Mouse (Mus musculus) left cerebral cortex, postnatal 14 days (tissue): ENCODE measurements at regions not wholly inside any gene's neighbourhood (a gene's known extent, or its start where the extent isn't known, plus 50 kb on each side); places are given as distances from the start of the nearest gene placed in this dataset.

Source experiments
- DNase-seq, 2 experiments: peaks; one replicate each; pipeline ENCODE4 v3.0.0; 2021 to 2022; ENCODE audit warnings: low spot score in 2 of 2, mixed read lengths in 1 of 2
- intact Hi-C: fragments of 180-260 bp; cut with DNase I; formaldehyde crosslinking; loops from one replicate; pipeline ENCODE4 v1.15.1; 2025

- intact Hi-C loops = no loop called here
- no peak for DNase-seq
These were observed 87.8 kb upstream of the Enpp6 start for GRCm38 (mm10) chr8:46898697-46899445.

- DNase-seq = no peak
These were observed 85.9 kb upstream of the Enpp6 start for GRCm38 (mm10) chr8:46900826-46901225.

GRCm38 (mm10) chr8:46904731-46905130, 82.0 kb upstream of the Enpp6 start:
- no peak for DNase-seq
- intact Hi-C loops = no loop called here

More at GRCm38 (mm10) chr8:46900826-46901225, 85.9 kb upstream of the Enpp6 start:
- intact Hi-C loops = no loop called here

- intact Hi-C loops = no loop called here
- DNase-seq = no peak
These were observed 79.3 kb upstream of the Enpp6 start for GRCm38 (mm10) chr8:46907390-46907789.

- DNase-seq = no peak
- intact Hi-C loops = no loop called here
These were observed 78.5 kb upstream of the Enpp6 start for GRCm38 (mm10) chr8:46908186-46908585.

- DNase-seq = no peak
- intact Hi-C loops = no loop called here
These were observed 72.7 kb upstream of the Enpp6 start for GRCm38 (mm10) chr8:46913956-46914355.

- intact Hi-C loops = no loop called here
- DNase-seq = no peak
These were observed 66.6 kb upstream of the Enpp6 start for GRCm38 (mm10) chr8:46920071-46920470.

GRCm38 (mm10) chr8:46921075-46921474, 65.6 kb upstream of the Enpp6 start:
- no peak for DNase-seq
- intact Hi-C loops = no loop called here

GRCm38 (mm10) chr8:46921585-46921984, 65.1 kb upstream of the Enpp6 start:
- peak in 1 of 2 experiments; percentile 52 for DNase-seq

GRCm38 (mm10) chr8:46924787-46925548, 61.7 kb upstream of the Enpp6 start:
- DNase-seq = peak in 1 of 2 experiments; percentile 26

More at GRCm38 (mm10) chr8:46921585-46921984, 65.1 kb upstream of the Enpp6 start:
- intact Hi-C loops = no loop called here

GRCm38 (mm10) chr8:46928718-46929117, 58.0 kb upstream of the Enpp6 start:
- intact Hi-C loops = no loop called here
- DNase-seq = no peak

More at GRCm38 (mm10) chr8:46924787-46925548, 61.7 kb upstream of the Enpp6 start:
- intact Hi-C loops = no loop called here

GRCm38 (mm10) chr8:46929678-46930077, 57.0 kb upstream of the Enpp6 start:
- no peak for DNase-seq
- intact Hi-C loops = loop anchor here (5.0 kb wide), 1 partner anchor 187 kb away; no protein-coding TSS in a partner anchor

GRCm38 (mm10) chr8:46931267-46931666, 55.4 kb upstream of the Enpp6 start:
- no peak for DNase-seq
- intact Hi-C loops = loop anchor here (5.0 kb wide), 1 partner anchor 189 kb away; no protein-coding TSS in a partner anchor

- no peak for DNase-seq
- intact Hi-C loops = loop anchor here (5.0 kb wide), 1 partner anchor 191 kb away; no protein-coding TSS in a partner anchor
These were observed 53.4 kb upstream of the Enpp6 start for GRCm38 (mm10) chr8:46933256-46933655.

GRCm38 (mm10) chr8:46934254-46934653, 52.4 kb upstream of the Enpp6 start:
- peak; percentile 68 to 88 for DNase-seq
- intact Hi-C loops = loop anchor here (5.0 kb wide), 1 partner anchor 192 kb away; no protein-coding TSS in a partner anchor

GRCm38 (mm10) chr8:46934898-46935297, 51.8 kb upstream of the Enpp6 start:
- peak; percentile 54 to 58 for DNase-seq
- intact Hi-C loops = loop anchor here (5.0 kb wide), 2 partner anchors 193 to 263 kb away; no protein-coding TSS in a partner anchor

- intact Hi-C loops = loop anchor here (5.0 kb wide), 1 partner anchor 264 kb away; no protein-coding TSS in a partner anchor
- DNase-seq = peak; percentile 40 to 51
These were observed 50.6 kb upstream of the Enpp6 start for GRCm38 (mm10) chr8:46936039-46936438.
